Mouse (Mus musculus): ENCODE data around the gene Prlh. TPM values are rescaled to one million over a fixed set of nuclear protein-coding genes. Genes with fewer than 3 reads are reported as not detected.

The Prlh gene
- total and polyA plus RNA-seq, 2 experiments from 2014 or later, result 1.5 TPM; not detected in 1

GRCm38 (mm10) chr1:90968649-90969048, 15.7 kb downstream of the Prlh start:
- no peaks in the 10 kb centered on the region for H3K27me3 ChIP-seq (ENCODE audit: insufficient read depth, low read length)
- H3K4me3 ChIP-seq (ENCODE audit: low read length), result no peak overlapping the region
- H3K9me3 ChIP-seq (ENCODE audit: low read length), result no peaks in the 10 kb centered on the region
- no peak overlapping the region for H3K27ac ChIP-seq
- no peak overlapping the region for H3K4me2 ChIP-seq (ENCODE audit: low read depth, low read length)
- ATAC-seq (no peak), DNase-seq (ENCODE audit: low spot score) (no peak)
- H3K9ac ChIP-seq (replicated peaks; ENCODE audit: low read length), result no peak overlapping the region
- no peaks in the 10 kb centered on the region for H3K36me3 ChIP-seq (ENCODE audit: insufficient read depth, low read length)
- 76% methylated on average over 4 of the region's 4 CpGs for WGBS
- no peak for TF ChIP-seq CTCF (IDR thresholded peaks at IDR 0.05; ENCODE audit: low read depth)
- peaks cover 8% of the 10 kb centered on the region for H3K4me1 ChIP-seq (ENCODE audit: insufficient read depth, low read length)

- DNase-seq (ENCODE audit: low spot score) (no peak), ATAC-seq (no peak)
- WGBS, result 48% methylated on average over 9 of the region's 9 CpGs
- Histone ChIP-seq H3K4me3 (ENCODE audit: low read length) (no peak within 1 kb of the TSS), H3K4me1 (ENCODE audit: insufficient read depth, low read length) (peaks cover 8% of the 10 kb centered on the region), H3K27me3 (ENCODE audit: insufficient read depth, low read length) (no peaks in the 10 kb centered on the region), H3K9ac (replicated peaks; ENCODE audit: low read length) (no peak within 1 kb of the TSS), H3K4me2 (ENCODE audit: low read depth, low read length) (no peak within 1 kb of the TSS), H3K36me3 (ENCODE audit: insufficient read depth, low read length) (no peaks in the 10 kb centered on the region), H3K27ac (no peak within 1 kb of the TSS), H3K9me3 (ENCODE audit: low read length) (no peaks in the 10 kb centered on the region)
- TF ChIP-seq CTCF (IDR thresholded peaks at IDR 0.05; ENCODE audit: low read depth), result no peak
Measured at GRCm38 (mm10) chr1:90969347-90969784, 16.5 kb downstream of the Prlh start, which contains the start of gene Rab17. Gene Rab17, minus strand, starts transcription at chr1:90969661.

GRCm38 (mm10) chr1:90969881-90970390, 17.0 kb downstream of the Prlh start:
- no peak for ATAC-seq
- H3K4me1 ChIP-seq (ENCODE audit: insufficient read depth, low read length), result peaks cover 10% of the 10 kb centered on the region

GRCm38 (mm10) chr1:90972911-90973573, 20.1 kb downstream of the Prlh start:
- ATAC-seq (peak; percentile 80), DNase-seq (ENCODE audit: low spot score) (peak; percentile 93)
- Histone ChIP-seq H3K4me3 (ENCODE audit: low read length) (no peak overlapping the region), H3K4me2 (ENCODE audit: low read depth, low read length) (no peak overlapping the region), H3K9me3 (ENCODE audit: low read length) (no peaks in the 10 kb centered on the region), H3K27me3 (ENCODE audit: insufficient read depth, low read length) (no peaks in the 10 kb centered on the region), H3K36me3 (ENCODE audit: insufficient read depth, low read length) (no peaks in the 10 kb centered on the region), H3K4me1 (ENCODE audit: insufficient read depth, low read length) (peaks cover 14% of the 10 kb centered on the region; the same call in 1 of the 2 replicates), H3K9ac (replicated peaks; ENCODE audit: low read length) (no peak overlapping the region), H3K27ac (no peak overlapping the region)
- TF ChIP-seq CTCF (IDR thresholded peaks at IDR 0.05; ENCODE audit: low read depth), result peak; percentile 99
- WGBS, result 12% methylated on average over 9 of the region's 9 CpGs

More at GRCm38 (mm10) chr1:90969881-90970390, 17.0 kb downstream of the Prlh start:
- H3K9me3 ChIP-seq (ENCODE audit: low read length), result no peaks in the 10 kb centered on the region
- no peak for TF ChIP-seq CTCF (IDR thresholded peaks at IDR 0.05; ENCODE audit: low read depth)
- 84% methylated on average over 10 of the region's 10 CpGs for WGBS
- H3K4me3 ChIP-seq (ENCODE audit: low read length), result no peak overlapping the region
- H3K36me3 ChIP-seq (ENCODE audit: insufficient read depth, low read length), result no peaks in the 10 kb centered on the region
- no peaks in the 10 kb centered on the region for H3K27me3 ChIP-seq (ENCODE audit: insufficient read depth, low read length)
- H3K27ac ChIP-seq, result no peak overlapping the region
- no peak overlapping the region for H3K9ac ChIP-seq (replicated peaks; ENCODE audit: low read length)
- H3K4me2 ChIP-seq (ENCODE audit: low read depth, low read length), result no peak overlapping the region
- DNase-seq (ENCODE audit: low spot score), result no peak

GRCm38 (mm10) chr1:90973574-90973911, 20.6 kb downstream of the Prlh start:
- peaks cover 13% of the 10 kb centered on the region; the same call in 1 of the 2 replicates for H3K4me1 ChIP-seq (ENCODE audit: insufficient read depth, low read length)
- H3K36me3 ChIP-seq (ENCODE audit: insufficient read depth, low read length), result no peaks in the 10 kb centered on the region
- no peak overlapping the region for H3K27ac ChIP-seq
- H3K4me2 ChIP-seq (ENCODE audit: low read depth, low read length), result no peak overlapping the region
- H3K4me3 ChIP-seq (ENCODE audit: low read length), result no peak overlapping the region
- 71% methylated on average over 2 of the region's 2 CpGs for WGBS
- no peaks in the 10 kb centered on the region for H3K9me3 ChIP-seq (ENCODE audit: low read length)
- ATAC-seq, result peak; percentile 30
- no peak overlapping the region for H3K9ac ChIP-seq (replicated peaks; ENCODE audit: low read length)
- H3K27me3 ChIP-seq (ENCODE audit: insufficient read depth, low read length), result no peaks in the 10 kb centered on the region
- TF ChIP-seq CTCF (IDR thresholded peaks at IDR 0.05; ENCODE audit: low read depth), result no peak
- DNase-seq (ENCODE audit: low spot score), result no peak

- 6% methylated on average over 12 of the region's 12 CpGs for WGBS
- H3K9me3 ChIP-seq (ENCODE audit: low read length), result no peaks in the 10 kb centered on the region
- H3K9ac ChIP-seq (replicated peaks; ENCODE audit: low read length), result no peak overlapping the region
- peak; percentile 80 for DNase-seq (ENCODE audit: low spot score)
- ATAC-seq, result peak; percentile 90
- H3K4me1 ChIP-seq (ENCODE audit: insufficient read depth, low read length), result peaks cover 13% of the 10 kb centered on the region; the same call in 1 of the 2 replicates
- peak overlapping the region; percentile 20; the same call in 1 of the 2 replicates for H3K27ac ChIP-seq
- no peak overlapping the region for H3K4me3 ChIP-seq (ENCODE audit: low read length)
- TF ChIP-seq CTCF (IDR thresholded peaks at IDR 0.05; ENCODE audit: low read depth), result peak; percentile 8; the same call in 1 of the 2 replicates
- H3K4me2 ChIP-seq (ENCODE audit: low read depth, low read length), result peak overlapping the region; percentile 35
- H3K27me3 ChIP-seq (ENCODE audit: insufficient read depth, low read length), result no peaks in the 10 kb centered on the region
- no peaks in the 10 kb centered on the region for H3K36me3 ChIP-seq (ENCODE audit: insufficient read depth, low read length)
Measured at GRCm38 (mm10) chr1:90974906-90975649, 22.2 kb downstream of the Prlh start.
